Mouse (Mus musculus) liver, adult 2 months (tissue): ENCODE data around the gene Gcm2.

Experiments
- CTCF ChIP-seq: fragments of 200-500 bp; IDR thresholded peaks from 2 replicates; pipeline ENCODE4 v1.5.1; 2011; ENCODE audit warnings: low read depth, low read length, control low read depth
- POLR2A ChIP-seq: fragments of 200-500 bp; IDR thresholded peaks from 2 replicates; pipeline ENCODE4 v1.6.1; 2011; ENCODE audit warnings: low read length, control low read depth; ENCODE audit not compliant: insufficient read depth; ENCODE audit errors: extremely low read depth

DNA sequence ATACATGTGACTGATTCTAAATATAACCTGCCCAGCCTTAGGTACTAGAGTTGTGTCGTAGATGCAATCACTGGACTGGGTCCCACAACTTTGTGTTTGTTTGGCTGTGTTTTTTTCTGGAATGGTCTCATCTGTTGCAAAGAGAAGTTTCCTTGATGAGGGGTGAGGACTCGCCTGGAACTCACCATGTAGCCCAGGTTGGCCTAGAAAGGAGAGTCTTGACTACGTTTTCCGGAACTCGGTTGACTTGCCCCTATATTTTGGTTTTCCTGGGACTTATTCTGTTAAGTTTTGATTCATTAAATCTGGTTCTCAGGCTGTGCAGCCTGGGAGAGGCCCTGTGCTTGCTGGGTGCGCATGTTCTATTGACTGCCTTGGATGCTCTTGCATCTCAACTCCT lies 30.1 kb downstream of the Gcm2 start:
- TF ChIP-seq CTCF (no peak), POLR2A (no peak)
